Mouse (Mus musculus) spleen, postnatal 10 days (tissue): ENCODE measurements around the gene Susd5.
"Not testable (repeated sequence)": the region's sequence is repeated elsewhere in the genome, so short reads cannot be mapped to it uniquely, and the experiment has no call there.

Experiments used
- DNase-seq, 2 experiments: peaks; one replicate each; pipeline ENCODE4 v3.0.0; 2021 to 2022; ENCODE audit warnings: low spot score in 2 of 2

The Susd5 gene

GRCm38 (mm10) chr9:114069372-114069771, 12.4 kb downstream of the Susd5 start:
- no peak for DNase-seq

- no peak for DNase-seq
Measured at GRCm38 (mm10) chr9:114073681-114074080, 16.7 kb downstream of the Susd5 start.

- no peak for DNase-seq
Measured at GRCm38 (mm10) chr9:114086422-114086821, 29.5 kb downstream of the Susd5 start.

GRCm38 (mm10) chr9:114087106-114087815, 30.3 kb downstream of the Susd5 start:
- DNase-seq = no peak

- not testable (repeated sequence) for DNase-seq
Measured at GRCm38 (mm10) chr9:114088885-114089284, 31.9 kb downstream of the Susd5 start.

- peak in 1 of 2 experiments; percentile 22 for DNase-seq
Measured at GRCm38 (mm10) chr9:114092188-114092587, 35.2 kb downstream of the Susd5 start.

GRCm38 (mm10) chr9:114094854-114095253, 37.9 kb downstream of the Susd5 start:
- DNase-seq = no peak

- DNase-seq = no peak
Measured at GRCm38 (mm10) chr9:114098716-114099302, 41.9 kb downstream of the Susd5 start.

- DNase-seq = no peak
Measured at GRCm38 (mm10) chr9:114110268-114110667, 53.3 kb downstream of the Susd5 start.

GRCm38 (mm10) chr9:114111161-114111560, 54.2 kb downstream of the Susd5 start:
- DNase-seq = no peak

GRCm38 (mm10) chr9:114112226-114112625, 55.3 kb downstream of the Susd5 start:
- no peak for DNase-seq

- DNase-seq = no peak
Measured at GRCm38 (mm10) chr9:114113911-114114623, 57.1 kb downstream of the Susd5 start.

- DNase-seq = peak; percentile 9 to 54
Measured at GRCm38 (mm10) chr9:114116672-114117071, 59.7 kb downstream of the Susd5 start.

GRCm38 (mm10) chr9:114122862-114123261, 65.9 kb downstream of the Susd5 start:
- DNase-seq = not testable (repeated sequence)

- DNase-seq = not testable (repeated sequence)
Measured at GRCm38 (mm10) chr9:114129273-114129835, 72.4 kb downstream of the Susd5 start.
